Mouse (Mus musculus) stomach, embryonic 16.5 days (tissue): ENCODE measurements around the gene Epb41l3. TPM values are rescaled to one million over a fixed set of nuclear protein-coding genes. Genes with fewer than 3 reads are reported as not detected.

Experiments used
- ATAC-seq: fragments of 200-750 bp; cut with Nextera tagmentation; 2 replicates; pipeline ENCODE4 v1.8.0; 2017; ENCODE audit warnings: moderate number of reproducible peaks, moderate TSS enrichment; ENCODE audit not compliant: insufficient read depth, low FRiP score
- H3K27ac ChIP-seq: fragments of 300-500 bp; sonication (generic); 2 replicates; pipeline ENCODE4 v1.5.1; 2014; ENCODE audit warnings: low read length
- H3K27me3 ChIP-seq: fragments of 300-500 bp; sonication (generic); 2 replicates; pipeline ENCODE4 v1.6.1; 2014; ENCODE audit warnings: low read length, control low read depth, mixed read lengths; ENCODE audit not compliant: control insufficient read depth, insufficient read depth
- H3K36me3 ChIP-seq: fragments of 300-500 bp; sonication (generic); 2 replicates; pipeline ENCODE4 v1.6.1; 2014; ENCODE audit warnings: low read length; ENCODE audit not compliant: control insufficient read depth, insufficient read depth
- H3K4me1 ChIP-seq: fragments of 300-500 bp; sonication (generic); 2 replicates; pipeline ENCODE4 v1.6.1; 2014; ENCODE audit warnings: low read length, control low read depth, mixed read lengths; ENCODE audit not compliant: control insufficient read depth, insufficient read depth
- H3K4me2 ChIP-seq: fragments of 300-500 bp; sonication (generic); 2 replicates; pipeline ENCODE4 v1.6.1; 2014; ENCODE audit warnings: low read depth, low read length, mixed read lengths
- H3K4me3 ChIP-seq: fragments of 300-500 bp; sonication (generic); replicated peaks from 2 replicates; pipeline ENCODE4 v1.5.1; 2014; ENCODE audit warnings: mild to moderate bottlenecking, low read length
- H3K9ac ChIP-seq: fragments of 300-500 bp; sonication (generic); 2 replicates; pipeline ENCODE4 v1.6.1; 2014; ENCODE audit warnings: low read length
- H3K9me3 ChIP-seq: fragments of 300-500 bp; sonication (generic); replicated peaks from 2 replicates; pipeline ENCODE4 v1.6.1; 2016; ENCODE audit warnings: low read length, control low read depth; ENCODE audit not compliant: control insufficient read depth
- WGBS: fragments of 180-500 bp; shearing (Covaris S2); extraction: QIAGEN DNeasy Blood & Tissue Kit; methylation state at CpG from one replicate; pipeline ENCODE4 v1.1.7; 2014; 5-methylcytosine and 5-hydroxymethylcytosine counted together
- polyA plus RNA-seq: library from polyadenylated mRNA; unstranded; fragments of >200 nt; fragmentation: Nextera tagmentation; extraction: Ambion mirVana; gene quantifications from 2 replicates; pipeline ENCODE4 v1.2.1, GENCODE M21; 2015

Epb41l3 gene
- polyA plus RNA-seq, 1 experiment from 2014 or later: 56.1 TPM

DNA sequence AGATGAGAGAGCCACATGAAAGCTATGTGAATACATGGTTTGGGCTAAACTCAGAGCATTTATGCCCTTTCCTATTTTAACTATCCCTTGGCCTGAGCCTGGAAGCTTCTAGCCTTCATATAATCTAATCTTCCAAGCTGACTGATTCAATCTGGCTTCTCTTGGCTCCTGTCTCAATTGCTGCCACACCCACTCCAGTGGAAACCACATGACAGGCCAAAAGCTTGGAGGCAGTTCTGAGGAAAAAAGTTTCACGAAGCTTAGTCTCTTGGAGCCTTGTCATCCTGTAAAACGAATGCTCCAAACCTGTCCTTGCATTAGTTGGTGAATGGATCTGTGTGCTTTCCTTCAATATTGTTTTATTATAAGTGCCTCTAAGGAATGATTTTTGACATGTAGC is 247.2 kb downstream of the Epb41l3 start:
- Histone ChIP-seq H3K36me3 (no peaks in the 10 kb centered on the region), H3K4me1 (no peaks in the 10 kb centered on the region), H3K9ac (no peak overlapping the region), H3K9me3 (no peaks in the 10 kb centered on the region), H3K27me3 (no peaks in the 10 kb centered on the region), H3K4me2 (no peak overlapping the region), H3K27ac (no peak overlapping the region), H3K4me3 (no peak overlapping the region)
- 84% methylated on average over 2 of the region's 2 CpGs for WGBS
- ATAC-seq: no peak

Other genes with a start within 250 kb of the Epb41l3 start
- 0.09 and 0.17 TPM in 2 replicates for gene Tmem200c, start 249.1 kb upstream of the Epb41l3 start, polyA plus RNA-seq